Mouse (Mus musculus) cerebellum, adult 11-12 months (tissue): ENCODE results near the gene Epha8.

Source experiments
- DNase-seq: peaks from one replicate; pipeline ENCODE4 v3.0.0; 2022

Epha8 gene

DNA sequence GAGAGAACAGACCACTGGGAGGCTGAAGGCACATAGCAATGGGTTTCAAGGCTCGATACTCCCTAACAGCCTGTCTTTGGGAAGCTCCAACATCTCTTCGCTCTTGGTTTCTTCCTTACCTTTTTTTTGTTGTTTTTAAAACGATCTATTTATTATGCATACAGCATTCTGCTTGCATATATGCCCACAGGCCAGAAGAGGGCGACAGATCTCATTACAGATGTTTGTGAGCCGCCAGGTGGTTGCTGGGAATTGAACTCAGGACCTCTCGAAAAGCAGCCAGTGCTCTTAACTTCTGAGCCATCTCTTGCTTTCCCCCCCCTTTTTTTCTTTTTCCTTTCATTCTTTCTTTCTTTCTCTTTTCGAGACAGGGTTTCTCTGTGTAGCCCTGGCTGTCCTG, 57.5 kb downstream of the Epha8 start:
- DNase-seq, result no peak

DNA sequence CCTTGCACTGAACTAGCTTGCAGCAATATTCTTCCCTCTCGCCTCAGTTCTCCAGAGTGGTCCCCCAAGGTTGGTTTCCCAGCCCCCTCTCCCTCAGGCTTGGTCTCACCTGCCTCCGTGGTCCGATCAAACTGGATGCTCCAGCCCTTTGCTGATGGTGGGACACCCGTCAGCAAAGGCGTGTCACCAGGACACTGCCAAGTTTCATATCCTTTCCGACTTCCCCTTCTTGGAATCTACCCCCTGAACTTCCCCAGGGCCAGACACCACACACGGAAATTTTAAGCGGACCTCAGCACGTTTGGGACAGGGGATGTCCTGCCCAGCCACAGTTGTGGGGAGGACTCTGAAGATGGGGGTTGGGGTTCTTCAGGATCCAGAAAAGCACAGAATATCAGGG, 58.0 kb downstream of the Epha8 start, which contains the start of gene C1qa:
C1qa (minus strand) TSS at position 167 of the 400 bp plus-strand sequence.
- DNase-seq, result no peak

DNA sequence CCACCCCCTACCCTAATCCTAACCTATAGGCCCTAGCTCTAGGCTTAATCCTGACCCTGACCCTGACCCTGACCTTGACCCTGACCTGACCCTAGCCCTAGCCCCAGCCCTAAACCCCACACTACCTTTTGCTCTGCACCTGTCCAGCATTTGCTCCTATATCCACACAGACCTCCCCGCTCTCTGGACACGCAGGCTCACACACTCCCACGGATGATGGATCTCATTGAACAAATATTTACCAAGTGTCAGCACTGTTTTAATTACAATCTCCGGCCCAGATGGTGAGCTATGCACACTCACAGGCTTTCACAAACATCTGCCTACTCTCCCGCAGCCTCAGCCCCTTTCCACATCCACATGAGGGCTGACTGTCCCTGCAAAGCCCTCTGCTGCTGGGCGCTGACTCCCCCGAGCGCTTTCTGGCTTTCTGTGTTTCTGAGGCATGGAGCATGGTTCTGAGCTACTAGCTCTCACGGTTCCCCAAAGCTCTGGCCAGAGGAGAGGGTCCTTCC, 58.5 kb downstream of the Epha8 start:
- no peak for DNase-seq

DNA sequence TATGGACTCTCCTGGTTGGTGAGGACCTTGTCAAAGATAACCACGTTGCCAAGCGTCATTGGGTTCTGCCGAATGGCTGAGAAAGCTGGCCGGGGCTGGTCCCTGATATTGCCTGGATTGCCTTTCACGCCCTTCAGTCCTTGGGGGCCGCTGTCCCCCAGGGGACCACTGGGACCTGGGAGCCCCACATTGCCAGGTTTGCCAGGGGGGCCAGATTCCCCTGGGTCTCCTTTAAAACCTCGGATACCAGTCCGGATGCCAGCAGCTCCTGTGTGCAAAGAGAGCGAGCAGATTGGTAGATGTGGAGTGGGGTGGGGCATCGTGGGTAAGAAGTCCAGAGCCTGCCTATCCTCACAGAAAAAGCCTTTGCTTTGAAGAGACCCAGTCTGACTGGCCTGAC, 60.2 kb downstream of the Epha8 start:
- DNase-seq, result no peak

DNA sequence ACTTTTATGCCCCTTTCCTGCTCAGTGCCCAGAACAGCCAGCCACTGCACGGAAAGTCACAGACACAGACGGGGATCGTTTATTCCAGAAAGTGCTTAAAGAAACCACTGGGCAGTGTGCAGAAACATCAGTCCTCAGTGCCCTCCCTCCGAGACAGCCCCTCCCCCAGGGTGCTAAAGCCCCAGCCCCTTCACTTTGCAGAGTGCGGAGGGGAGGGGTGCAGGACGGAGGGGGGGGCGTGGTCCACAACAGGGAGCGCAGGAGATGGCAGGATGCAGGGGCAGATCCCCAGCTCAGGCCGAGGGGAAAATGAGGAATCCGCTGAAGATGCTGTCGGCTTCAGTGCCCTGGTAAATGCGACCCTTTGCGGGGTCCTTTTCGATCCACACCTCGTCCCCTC, 60.8 kb downstream of the Epha8 start:
- DNase-seq, result no peak

DNA sequence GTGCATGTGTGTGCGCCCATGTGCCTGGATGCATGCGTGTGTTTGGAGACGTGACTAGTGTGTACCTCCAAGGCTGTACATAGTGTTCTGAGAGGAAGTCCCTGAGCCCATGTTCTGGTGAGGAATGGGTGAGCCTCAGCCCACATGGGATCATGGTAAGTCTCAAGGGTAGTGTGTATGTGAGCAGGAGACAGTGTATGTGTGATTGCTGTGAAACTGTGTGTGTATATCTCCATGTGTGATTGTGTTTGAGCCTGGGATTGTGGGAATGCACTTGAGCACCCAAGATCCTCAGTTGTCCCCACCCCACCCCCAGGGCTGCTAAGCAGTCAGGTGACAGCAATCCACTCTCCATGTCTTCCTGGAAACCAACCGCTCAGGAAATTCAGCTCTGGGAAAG, 61.8 kb downstream of the Epha8 start:
- no peak for DNase-seq

DNA sequence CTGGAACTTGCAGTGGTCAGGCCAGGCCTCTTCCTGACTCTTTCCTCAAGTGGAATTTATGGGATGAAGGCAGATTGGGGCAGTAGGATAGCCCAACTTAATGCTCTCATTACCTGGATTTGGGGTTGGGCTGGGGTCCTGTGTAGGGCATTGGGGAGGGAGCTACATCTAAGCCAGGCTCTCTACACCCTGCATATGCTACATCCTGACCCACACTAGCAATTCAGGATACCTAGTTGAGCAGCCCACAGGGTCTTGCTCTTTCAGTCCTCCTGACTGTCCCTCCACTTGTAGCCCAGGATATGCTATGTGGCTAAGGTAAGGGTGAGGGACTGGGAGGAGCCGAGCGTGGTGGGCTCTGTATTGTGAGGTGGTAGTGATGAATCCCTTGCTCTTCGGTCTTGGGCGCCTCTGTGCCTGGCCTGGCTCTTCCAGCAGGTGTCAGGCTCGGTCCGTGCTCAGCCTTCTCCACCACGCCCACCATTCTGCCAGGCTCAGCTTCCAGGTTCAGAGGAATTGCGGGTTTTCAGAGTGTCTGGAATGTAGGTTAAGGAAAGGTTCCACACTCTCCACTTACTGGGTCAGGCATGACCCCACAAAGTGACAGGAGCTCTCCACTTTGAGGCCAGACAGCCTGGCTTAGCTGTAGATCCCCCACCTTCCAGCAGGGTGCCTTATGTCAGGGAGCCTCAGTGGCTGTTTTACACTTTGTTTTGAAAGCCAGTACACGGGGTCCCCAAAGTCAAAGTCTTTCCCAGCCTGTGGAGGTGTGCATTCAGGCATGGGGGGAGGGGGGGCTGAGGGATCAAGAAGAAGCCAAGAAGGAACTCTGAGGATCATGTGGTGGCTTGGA, 62.7 kb downstream of the Epha8 start:
- peak; percentile 31 for DNase-seq

DNA sequence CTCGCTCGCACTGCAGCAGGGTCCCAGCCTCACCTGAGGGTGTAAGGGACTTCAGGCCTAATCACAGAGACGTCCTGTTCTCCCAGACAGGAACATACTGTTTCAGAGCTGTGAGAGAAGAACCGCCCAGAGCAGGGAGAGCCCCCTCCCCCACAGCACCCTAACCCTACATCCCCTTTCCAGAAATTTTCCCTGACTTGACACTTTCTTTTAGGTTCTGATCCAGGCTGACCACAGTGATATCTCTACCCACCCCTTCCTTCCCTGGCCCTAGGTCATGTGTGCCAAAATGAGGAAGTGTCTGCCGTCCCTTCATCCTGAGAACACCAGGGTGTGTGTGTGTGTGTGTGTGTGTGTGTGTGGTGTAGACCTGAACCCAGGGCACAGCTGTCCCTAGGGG, 63.8 kb downstream of the Epha8 start, which contains the start of gene C1qc:
C1qc (minus strand) TSS at position 255 of the 400 bp plus-strand sequence.
- no peak for DNase-seq

DNA sequence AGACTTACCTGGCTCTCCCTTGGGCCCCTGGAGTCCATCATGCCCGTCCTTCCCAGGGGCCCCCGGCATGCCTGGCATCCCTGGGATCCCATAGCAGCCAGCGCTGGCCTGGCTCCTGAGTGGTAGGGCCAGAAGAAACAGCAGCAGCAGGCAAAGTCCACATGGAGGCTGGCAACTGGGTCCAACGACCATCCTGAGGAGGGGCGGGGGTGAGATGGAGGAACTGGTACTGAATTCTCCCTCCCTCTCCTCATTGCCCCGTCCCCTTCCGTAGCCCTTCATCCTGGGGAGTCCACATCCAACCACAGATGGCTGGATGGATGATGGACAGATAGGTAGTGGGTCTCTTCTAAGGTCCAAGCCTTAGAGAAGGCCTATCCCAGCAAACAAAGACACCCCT, 64.2 kb downstream of the Epha8 start:
- DNase-seq, result no peak

DNA sequence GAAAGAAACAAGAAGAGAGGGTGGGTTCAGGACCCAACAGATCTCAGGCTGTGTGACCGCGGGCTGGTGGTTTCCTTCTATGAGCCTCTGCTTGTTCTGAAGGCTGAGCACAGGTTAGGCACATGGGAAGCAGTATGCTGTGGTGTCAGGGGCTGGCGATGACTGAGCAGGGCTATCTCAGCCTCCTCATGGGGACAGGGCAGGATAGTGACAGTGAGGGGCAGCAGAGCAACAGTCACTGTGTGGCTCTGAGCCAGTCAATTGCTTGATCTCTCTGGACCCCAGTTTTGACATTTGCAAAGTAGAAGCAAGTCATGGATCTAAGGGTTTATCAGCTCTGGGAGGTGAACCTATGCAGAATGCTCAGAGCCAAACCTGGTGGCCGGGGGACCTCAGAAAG, 65.5 kb downstream of the Epha8 start:
- no peak for DNase-seq

DNA sequence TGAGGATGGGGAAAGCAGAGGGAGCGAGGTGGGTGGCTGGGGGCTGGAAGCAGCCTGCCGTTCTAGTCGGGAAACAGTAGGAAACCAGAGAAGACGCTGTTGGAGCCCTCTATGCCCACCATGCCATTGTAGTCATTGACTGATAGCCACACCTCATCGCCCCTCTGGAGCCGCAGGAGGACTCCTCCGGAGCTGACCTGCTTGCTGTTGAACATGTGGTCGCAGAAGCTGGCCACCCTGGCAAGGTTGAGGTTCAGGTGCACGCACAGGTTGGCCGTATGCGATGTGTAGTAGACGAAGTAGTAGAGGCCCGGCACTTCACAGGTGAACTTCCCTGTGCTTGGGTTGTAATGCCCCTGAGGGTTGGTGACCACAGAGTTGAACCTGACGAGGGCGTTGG, 66.6 kb downstream of the Epha8 start:
- no peak for DNase-seq

DNA sequence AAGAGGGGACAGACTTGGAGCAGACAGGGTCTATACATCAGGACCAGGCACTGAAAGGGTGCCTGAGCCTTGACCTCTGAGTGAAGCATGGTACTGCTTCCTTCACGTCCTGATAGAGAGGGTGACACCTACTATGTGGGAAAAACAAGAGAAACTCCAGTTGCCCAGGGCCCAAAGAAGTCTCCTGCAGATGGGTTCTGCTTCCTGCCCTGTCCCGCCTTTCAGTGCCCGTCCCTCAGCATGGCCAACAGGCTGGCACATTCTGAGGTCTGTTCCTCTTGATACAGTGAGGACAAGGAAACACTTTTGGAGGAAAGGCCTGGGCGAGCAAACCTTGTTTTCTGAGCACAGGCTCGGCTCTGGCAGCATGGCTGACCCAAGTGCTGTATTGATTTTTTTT, 68.9 kb downstream of the Epha8 start:
- no peak for DNase-seq

DNA sequence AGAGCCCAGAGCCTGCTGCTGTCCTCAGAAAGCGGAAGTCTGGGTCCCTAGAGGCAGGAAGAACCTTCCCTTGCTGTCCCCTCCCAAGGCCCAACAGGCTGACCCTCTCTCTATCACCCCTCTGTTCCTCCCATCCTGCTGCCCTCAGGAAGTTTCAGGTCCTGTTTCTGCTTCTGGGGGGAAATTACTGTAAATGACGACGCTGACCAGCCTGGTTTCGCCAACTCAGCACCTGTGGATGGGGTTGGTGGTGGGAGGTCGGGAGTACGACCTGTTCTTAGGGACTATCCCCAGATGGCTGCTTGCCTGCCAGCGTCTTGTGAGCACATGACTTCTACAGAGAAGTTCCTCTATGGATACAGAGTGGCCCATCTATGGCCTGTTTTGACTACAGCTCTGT, 70.5 kb downstream of the Epha8 start, which contains the start of gene C1qb:
C1qb (minus strand) TSS at position 87 of the 400 bp plus-strand sequence.
- no peak for DNase-seq
